Mouse (Mus musculus) bone marrow macrophage, adult 2 months (primary cell): Measurements from ENCODE around the gene Agap1.

Experiments used
- CTCF ChIP-seq: IDR thresholded peaks from 2 replicates; pipeline ENCODE4 v1.5.1; 2012; ENCODE audit warnings: low read depth, mild to moderate bottlenecking, low read length, moderate library complexity
- POLR2A ChIP-seq: IDR thresholded peaks from 2 replicates; pipeline ENCODE4 v1.6.1; 2012; ENCODE audit warnings: mild to moderate bottlenecking, low read depth, low read length, borderline replicate concordance

DNA sequence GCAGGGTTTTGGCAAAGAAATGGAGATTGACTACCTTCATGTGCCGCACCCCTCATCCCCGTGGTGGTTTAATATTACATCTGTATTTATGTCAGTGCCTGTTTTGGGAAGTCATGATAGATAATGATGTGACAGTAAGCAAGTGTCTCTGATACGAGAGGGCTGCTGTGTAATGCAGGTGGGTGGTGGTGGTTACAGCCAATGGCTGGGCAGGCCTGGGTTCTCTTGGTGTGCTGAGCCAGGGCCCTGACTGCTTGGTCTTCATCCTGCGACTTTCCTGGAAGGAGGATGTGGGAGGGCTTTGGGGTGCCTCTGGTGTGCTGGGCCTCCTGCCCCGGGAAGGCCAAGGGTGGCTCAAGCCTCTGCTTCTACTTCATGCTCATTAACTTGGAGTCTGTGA lies 28.2 kb downstream of the Agap1 start:
- no peak for TF ChIP-seq POLR2A
- no peak for TF ChIP-seq CTCF
